Mouse (Mus musculus): Measurements from ENCODE around the gene Pbld1. TPM values are rescaled to one million over a fixed set of nuclear protein-coding genes. Genes with fewer than 3 reads are reported as not detected.

The Pbld1 gene
- total and polyA plus RNA-seq, 2 experiments from 2014 or later: 0.70 TPM; not detected in 1

DNA sequence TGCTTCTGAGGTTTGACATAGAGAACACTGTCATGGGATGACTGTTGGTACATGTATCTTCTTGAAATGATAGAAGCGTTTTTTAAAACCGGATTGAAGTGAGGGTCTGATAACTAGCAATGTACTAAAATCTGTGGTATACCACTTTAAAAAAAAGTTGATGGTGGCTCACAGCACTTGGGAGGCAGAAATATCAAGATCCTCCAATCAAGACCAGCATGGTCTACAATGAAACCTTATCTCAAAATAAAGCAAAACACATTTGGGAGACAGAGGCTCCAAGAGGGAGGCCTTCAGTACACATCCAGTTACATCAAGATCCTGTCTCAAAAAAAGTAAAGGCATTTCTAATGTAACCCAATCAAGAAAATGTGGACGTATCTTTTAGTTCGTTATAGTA lies 38.3 kb upstream of the Pbld1 start:
- DNase-seq (ENCODE audit: low spot score) (no peak), ATAC-seq (ENCODE audit: insufficient read depth, low read depth) (no peak)
- H3K36me3 ChIP-seq (replicated peaks; ENCODE audit: control insufficient read depth, insufficient read depth, low read length): peaks cover 12% of the 10 kb centered on the region
- H3K27ac ChIP-seq (ENCODE audit: low read depth): no peak overlapping the region
- H3K4me3 ChIP-seq (ENCODE audit: low read depth, low read length): peak overlapping the region; percentile 96
- H3K27me3 ChIP-seq (ENCODE audit: control insufficient read depth, insufficient read depth, low read length): no peaks in the 10 kb centered on the region
- peaks cover 23% of the 10 kb centered on the region for H3K4me1 ChIP-seq (ENCODE audit: control insufficient read depth, insufficient read depth)
- H3K4me2 ChIP-seq (ENCODE audit: low read depth, low read length): peak overlapping the region; percentile 90
- TF ChIP-seq EP300 (IDR thresholded peaks at IDR 0.05; ENCODE audit: low read depth) (no peak), CTCF (IDR thresholded peaks at IDR 0.05; ENCODE audit: low read depth) (no peak)
- H3K9ac ChIP-seq (replicated peaks; ENCODE audit: low read depth, low read length): peak overlapping the region; percentile 98; the same call in 1 of the 2 replicates
- WGBS: 26% methylated on average over 4 of the region's 4 CpGs
- H3K9me3 ChIP-seq (replicated peaks; ENCODE audit: control insufficient read depth, low read length): no peaks in the 10 kb centered on the region

DNA sequence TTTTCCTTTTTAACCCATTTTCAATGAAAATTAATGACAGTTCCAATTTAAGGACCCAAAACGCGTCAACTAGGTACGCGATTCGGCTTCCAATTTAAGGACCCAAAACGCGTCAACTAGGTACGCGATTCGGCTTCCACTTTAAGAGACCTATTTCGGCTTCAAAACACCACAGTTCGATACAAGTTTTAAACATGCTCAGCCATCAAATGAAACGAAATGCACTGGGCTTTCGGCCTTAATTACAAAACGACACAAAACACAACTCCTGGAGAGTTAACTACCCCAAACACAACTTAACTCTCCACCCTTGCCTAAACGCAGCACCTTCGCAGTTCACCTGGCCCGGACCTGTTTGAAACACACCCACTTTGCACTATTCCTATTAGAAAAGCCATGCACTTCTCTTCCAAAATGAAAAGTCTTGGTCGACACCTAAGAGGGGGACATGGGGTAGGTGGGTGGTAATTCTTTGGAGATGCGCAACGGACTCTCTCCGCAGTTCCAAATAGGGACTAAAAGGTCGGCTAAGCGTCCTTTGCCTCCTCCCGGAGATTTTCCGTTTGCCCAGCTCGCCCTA lies 37.3 kb upstream of the Pbld1 start:
- under 1% methylated on average over 27 of the region's 27 CpGs for WGBS
- no peak for ATAC-seq (ENCODE audit: insufficient read depth, low read depth)
- Histone ChIP-seq H3K4me1 (ENCODE audit: control insufficient read depth, insufficient read depth) (peaks cover 23% of the 10 kb centered on the region), H3K27me3 (ENCODE audit: control insufficient read depth, insufficient read depth, low read length) (no peaks in the 10 kb centered on the region), H3K4me3 (ENCODE audit: low read depth, low read length) (peak overlapping the region; percentile 96), H3K4me2 (ENCODE audit: low read depth, low read length) (peak overlapping the region; percentile 90), H3K27ac (ENCODE audit: low read depth) (peak overlapping the region; percentile 100), H3K9me3 (replicated peaks; ENCODE audit: control insufficient read depth, low read length) (no peaks in the 10 kb centered on the region), H3K36me3 (replicated peaks; ENCODE audit: control insufficient read depth, insufficient read depth, low read length) (peaks cover 4% of the 10 kb centered on the region; the same call in 1 of the 2 replicates), H3K9ac (replicated peaks; ENCODE audit: low read depth, low read length) (peak overlapping the region; percentile 98)
- no peak for DNase-seq (ENCODE audit: low spot score)
- TF ChIP-seq EP300 (IDR thresholded peaks at IDR 0.05; ENCODE audit: low read depth) (no peak), CTCF (IDR thresholded peaks at IDR 0.05; ENCODE audit: low read depth) (no peak)

DNA sequence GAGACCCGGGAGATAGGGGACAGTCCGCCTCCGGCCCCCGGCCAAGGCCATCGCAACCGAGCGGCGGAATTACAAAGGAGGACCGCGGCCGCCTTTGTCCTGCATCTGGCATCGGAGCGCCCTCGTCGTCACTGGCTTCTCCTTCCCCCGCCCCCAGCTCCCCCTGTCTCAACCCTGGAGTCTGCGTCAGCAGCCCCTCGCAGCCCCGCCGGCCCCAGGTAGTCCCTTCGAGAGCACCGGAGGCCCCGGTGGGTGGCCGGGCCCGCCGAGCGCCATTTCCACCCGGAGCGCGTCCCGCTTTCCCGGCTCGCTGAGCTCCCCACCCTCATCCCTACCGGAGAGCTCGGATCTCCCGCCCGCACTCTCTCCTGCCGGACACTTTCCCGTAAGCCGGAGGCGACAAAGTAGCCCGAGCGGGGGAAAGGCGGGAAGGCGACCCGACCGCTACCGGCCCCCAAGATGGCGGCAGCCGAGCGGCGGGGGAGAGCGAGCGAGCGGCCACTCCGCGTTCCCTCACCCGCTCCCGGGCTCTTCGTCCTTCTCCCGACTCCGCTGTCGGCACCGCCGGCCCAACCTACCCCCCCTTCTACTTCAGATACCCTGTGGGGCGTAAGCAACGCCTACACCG lies 36.7 kb upstream of the Pbld1 start:
- TF ChIP-seq CTCF (IDR thresholded peaks at IDR 0.05; ENCODE audit: low read depth) (no peak), EP300 (IDR thresholded peaks at IDR 0.05; ENCODE audit: low read depth) (no peak)
- H3K4me2 ChIP-seq (ENCODE audit: low read depth, low read length): peak overlapping the region; percentile 90
- under 1% methylated on average over 64 of the region's 68 CpGs for WGBS
- peaks cover 23% of the 10 kb centered on the region for H3K4me1 ChIP-seq (ENCODE audit: control insufficient read depth, insufficient read depth)
- H3K9ac ChIP-seq (replicated peaks; ENCODE audit: low read depth, low read length): peak overlapping the region; percentile 98
- DNase-seq (ENCODE audit: low spot score) (peak; percentile 59), ATAC-seq (ENCODE audit: insufficient read depth, low read depth) (peak; percentile 31)
- peak overlapping the region; percentile 96 for H3K4me3 ChIP-seq (ENCODE audit: low read depth, low read length)
- no peaks in the 10 kb centered on the region for H3K27me3 ChIP-seq (ENCODE audit: control insufficient read depth, insufficient read depth, low read length)
- H3K9me3 ChIP-seq (replicated peaks; ENCODE audit: control insufficient read depth, low read length): no peaks in the 10 kb centered on the region
- H3K36me3 ChIP-seq (replicated peaks; ENCODE audit: control insufficient read depth, insufficient read depth, low read length): no peaks in the 10 kb centered on the region
- H3K27ac ChIP-seq (ENCODE audit: low read depth): peak overlapping the region; percentile 100

DNA sequence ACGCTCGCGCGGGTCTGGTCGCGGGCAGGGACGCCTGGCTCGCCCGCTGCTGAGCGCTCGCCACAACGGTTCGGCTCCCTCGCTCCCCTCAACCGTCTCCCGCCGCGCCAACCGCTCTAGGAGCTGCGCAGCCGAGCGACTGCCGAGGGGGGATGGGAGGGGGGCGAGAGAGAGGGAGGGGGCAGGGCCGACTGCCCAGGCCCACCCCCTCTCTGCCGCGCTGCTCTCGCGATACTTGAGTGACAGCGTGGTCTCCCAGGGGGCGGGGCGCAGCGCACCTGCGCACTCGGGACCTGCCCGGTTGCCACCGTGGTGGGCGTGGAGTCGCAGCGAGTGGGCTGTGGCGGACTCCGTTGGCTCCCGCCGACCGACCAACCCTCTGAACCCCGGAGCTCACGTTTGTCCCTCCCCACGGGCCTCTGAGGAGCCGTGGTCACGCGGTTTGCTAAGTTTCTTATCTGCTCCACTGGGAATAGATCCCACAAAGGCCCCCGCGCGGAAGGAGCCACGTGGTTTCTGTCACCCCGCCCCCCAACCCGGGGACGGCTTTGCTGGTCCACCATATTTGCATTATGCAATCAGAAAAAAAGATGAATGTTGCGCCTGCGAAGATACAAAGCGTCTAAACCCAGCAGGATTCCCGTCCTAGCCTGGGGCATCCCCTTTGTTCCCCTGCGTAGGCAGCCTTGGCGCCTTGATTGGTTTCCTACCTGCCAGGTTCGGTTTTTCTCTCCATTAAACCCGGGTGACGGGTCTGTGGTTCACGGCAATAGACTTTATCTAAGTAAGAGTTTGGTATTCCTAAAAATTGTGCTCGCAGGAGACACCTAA lies 36.0 kb upstream of the Pbld1 start, which contains the start of the genes Hnrnph3 and Pbld2:
Gene Hnrnph3 (minus strand): TSS at position 469 of the 831 bp plus-strand sequence.
Gene Pbld2 (plus strand): TSS at position 567 of the 831 bp plus-strand sequence.
- no peak for TF ChIP-seq CTCF (IDR thresholded peaks at IDR 0.05; ENCODE audit: low read depth)
- TF ChIP-seq EP300 (IDR thresholded peaks at IDR 0.05; ENCODE audit: low read depth): peak; percentile 89
- WGBS: under 1% methylated on average over 39 of the region's 69 CpGs
- DNase-seq (ENCODE audit: low spot score): peak; percentile 98
- ATAC-seq (ENCODE audit: insufficient read depth, low read depth): peak; percentile 93
- peaks cover 21% of the 10 kb centered on the region for H3K4me1 ChIP-seq (ENCODE audit: control insufficient read depth, insufficient read depth)
- H3K4me3 ChIP-seq (ENCODE audit: low read depth, low read length): peak within 1 kb of the TSS; percentile 96
- H3K9ac ChIP-seq (replicated peaks; ENCODE audit: low read depth, low read length): peak within 1 kb of the TSS; percentile 98
- H3K27me3 ChIP-seq (ENCODE audit: control insufficient read depth, insufficient read depth, low read length): no peaks in the 10 kb centered on the region
- H3K36me3 ChIP-seq (replicated peaks; ENCODE audit: control insufficient read depth, insufficient read depth, low read length): no peaks in the 10 kb centered on the region
- H3K27ac ChIP-seq (ENCODE audit: low read depth): peak within 1 kb of the TSS; percentile 100
- peak within 1 kb of the TSS; percentile 90 for H3K4me2 ChIP-seq (ENCODE audit: low read depth, low read length)
- no peaks in the 10 kb centered on the region for H3K9me3 ChIP-seq (replicated peaks; ENCODE audit: control insufficient read depth, low read length)

DNA sequence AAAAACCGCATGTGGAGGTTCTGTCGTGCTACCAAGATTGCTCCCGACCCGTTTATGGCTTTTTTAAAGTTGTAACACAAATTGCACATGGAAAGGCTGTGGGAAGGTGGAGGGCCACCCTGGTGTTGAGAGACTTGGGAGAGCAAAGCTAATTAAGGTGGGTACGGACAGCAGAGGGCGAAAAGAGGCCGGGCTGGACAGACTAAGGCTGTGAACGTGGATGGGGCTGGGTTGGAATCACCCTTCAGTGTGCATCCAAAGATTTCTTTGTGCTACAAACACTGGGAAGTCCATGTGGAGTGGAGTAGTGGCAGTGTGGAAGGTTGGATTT lies 35.4 kb upstream of the Pbld1 start:
- peak overlapping the region; percentile 90 for H3K4me2 ChIP-seq (ENCODE audit: low read depth, low read length)
- DNase-seq (ENCODE audit: low spot score): peak; percentile 80
- peak overlapping the region; percentile 100 for H3K27ac ChIP-seq (ENCODE audit: low read depth)
- H3K4me3 ChIP-seq (ENCODE audit: low read depth, low read length): peak overlapping the region; percentile 96
- peak overlapping the region; percentile 58 for H3K9ac ChIP-seq (replicated peaks; ENCODE audit: low read depth, low read length)
- H3K9me3 ChIP-seq (replicated peaks; ENCODE audit: control insufficient read depth, low read length): no peaks in the 10 kb centered on the region
- peaks cover 21% of the 10 kb centered on the region for H3K4me1 ChIP-seq (ENCODE audit: control insufficient read depth, insufficient read depth)
- H3K36me3 ChIP-seq (replicated peaks; ENCODE audit: control insufficient read depth, insufficient read depth, low read length): no peaks in the 10 kb centered on the region
- no peaks in the 10 kb centered on the region for H3K27me3 ChIP-seq (ENCODE audit: control insufficient read depth, insufficient read depth, low read length)
- peak; percentile 61 for TF ChIP-seq CTCF (IDR thresholded peaks at IDR 0.05; ENCODE audit: low read depth)
- no peak for TF ChIP-seq EP300 (IDR thresholded peaks at IDR 0.05; ENCODE audit: low read depth)
- WGBS: 0% methylated on average over 8 of the region's 8 CpGs
- peak; percentile 54 for ATAC-seq (ENCODE audit: insufficient read depth, low read depth)

Data from heart, postnatal 0 days (tissue).